In genomic region chr5:49256850-49257249, GRCm38 (mm10) we compare ENCODE assay signal across 18 mouse cellular contexts.
DNase-seq lines count a peak whose midpoint lies in the region; ATAC-seq lines count a peak whose summit lies in the region.
"Had no signal": no experiment of that assay in that cellular context is flagged by ENCODE, and none has a peak within 500 bp of the region (broad histone marks: within the 10 kb centered on the region; RNA-seq: fewer than 3 reads in every experiment).

No protein-coding gene starts in this region.

- no peak for DNase-seq in frontal cortex, postnatal 25 days (ENCODE audit: low spot score in 2 of 2)
- DNase-seq in brain, adult 2 months (ENCODE audit: low read depth, low spot score), result peak; percentile 58
- no peak for DNase-seq in spleen, postnatal 36 days (ENCODE audit: low spot score in 2 of 2)
- DNase-seq: adrenal gland, adult 2 months; adrenal gland, adult 8-10 months; adrenal gland, postnatal 10 days; adrenal gland, postnatal 14 days; adrenal gland, postnatal 25 days; adrenal gland, postnatal 36 days; B cell, adult 2 months; cerebellum, adult 11 months; cerebellum, adult 11-12 months; cerebellum, adult 18-20 months; cerebellum, adult 2 months had no signal

- peak; percentile 80 for ATAC-seq in frontal cortex, adult (ENCODE audit: low TSS enrichment)
- ATAC-seq: activated CD4-positive, CD25-positive, alpha-beta regulatory T cell, adult 4 months; CD4-positive, CD25-positive, alpha-beta regulatory T cell, adult 4 months; Patski had no signal
